ENCODE assay signal across 22 mouse cellular contexts in the genomic region with DNA sequence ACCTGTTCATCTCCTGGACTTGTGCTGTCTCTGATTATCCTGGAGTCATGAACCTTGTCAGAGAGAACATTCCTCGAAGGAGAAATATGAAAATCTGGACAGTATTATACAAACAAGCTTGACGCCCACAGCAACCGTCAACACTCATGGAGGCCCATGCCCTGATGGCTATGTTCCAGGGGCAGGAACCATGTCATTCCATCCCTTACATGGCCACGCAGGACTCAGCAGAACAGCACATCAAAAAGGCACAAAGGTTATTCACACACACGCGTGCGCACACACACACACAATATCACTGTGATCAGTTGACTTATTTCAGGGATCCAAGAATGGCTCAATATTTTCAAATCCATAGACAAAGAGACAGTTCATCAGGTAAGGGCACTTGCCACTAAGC. TPM values are rescaled to one million over a fixed set of nuclear protein-coding genes. Genes with fewer than 3 reads are reported as not detected.
"Had no signal": no experiment of that assay in that cellular context is flagged by ENCODE, and none has a peak within 500 bp of the region (broad histone marks: within the 10 kb centered on the region; RNA-seq: fewer than 3 reads in every experiment).

No protein-coding gene starts in this region.

- H3K36me3 ChIP-seq: kidney, embryonic 15.5 days; liver, embryonic 12.5 days; liver, embryonic 15.5 days; lung, embryonic 15.5 days; midbrain, embryonic 10.5 days; midbrain, embryonic 13.5 days; neural tube, embryonic 13.5 days; stomach, embryonic 15.5 days had no signal

- H3K9ac ChIP-seq: kidney, embryonic 15.5 days; liver, embryonic 12.5 days; liver, embryonic 15.5 days; lung, embryonic 15.5 days; midbrain, embryonic 13.5 days; neural tube, embryonic 13.5 days; stomach, embryonic 15.5 days had no signal

- H3K4me3 ChIP-seq: kidney, embryonic 15.5 days; left cerebral cortex, adult 2 months; liver, embryonic 12.5 days; liver, embryonic 15.5 days; lung, embryonic 15.5 days; megakaryocyte, embryonic 14.5 days; midbrain, embryonic 10.5 days; midbrain, embryonic 13.5 days; myocyte; neural tube, embryonic 13.5 days; stomach, embryonic 15.5 days had no signal

- H3K27me3 ChIP-seq: kidney, embryonic 15.5 days; liver, embryonic 12.5 days; liver, embryonic 15.5 days; lung, embryonic 15.5 days; megakaryocyte, embryonic 14.5 days; midbrain, embryonic 13.5 days; neural tube, embryonic 13.5 days; stomach, embryonic 15.5 days had no signal

- H3K4me1 ChIP-seq: kidney, embryonic 15.5 days; liver, embryonic 12.5 days; liver, embryonic 15.5 days; lung, embryonic 15.5 days; megakaryocyte, embryonic 14.5 days; midbrain, embryonic 10.5 days; midbrain, embryonic 13.5 days; neural tube, embryonic 13.5 days; stomach, embryonic 15.5 days had no signal

- H3K9me3 ChIP-seq: kidney, embryonic 15.5 days; liver, embryonic 12.5 days; liver, embryonic 15.5 days; lung, embryonic 15.5 days; megakaryocyte, embryonic 14.5 days; midbrain, embryonic 10.5 days; midbrain, embryonic 13.5 days; neural tube, embryonic 13.5 days; stomach, embryonic 15.5 days had no signal

- ATAC-seq: liver, embryonic 12.5 days; midbrain, embryonic 13.5 days; midbrain, embryonic 16.5 days had no signal

- H3K4me2 ChIP-seq: kidney, embryonic 15.5 days; liver, embryonic 12.5 days; liver, embryonic 15.5 days; lung, embryonic 15.5 days; midbrain, embryonic 13.5 days; neural tube, embryonic 13.5 days; stomach, embryonic 15.5 days had no signal

- DNase-seq: kidney, postnatal 10 days; layer of hippocampus, postnatal 36 days; lung, adult 18-20 months; lung, postnatal 10 days; lung, postnatal 36 days; retina, postnatal 1 day; right cerebral cortex, postnatal 25 days; spleen, adult 18-20 months; thymus, postnatal 25 days had no signal

- H3K27ac ChIP-seq: kidney, embryonic 15.5 days; left cerebral cortex, adult 2 months; liver, embryonic 12.5 days; liver, embryonic 15.5 days; lung, embryonic 15.5 days; midbrain, embryonic 10.5 days; midbrain, embryonic 13.5 days; neural tube, embryonic 13.5 days; stomach, embryonic 15.5 days had no signal

RNA-seq across cellular contexts. Expression of a gene that starts 20.3 kb away (rescaled TPM):
- total RNA-seq: monocyte, adult 5-6 weeks had no signal
